Mouse (Mus musculus): ENCODE results near the gene Phospho1.

Gene Phospho1

DNA sequence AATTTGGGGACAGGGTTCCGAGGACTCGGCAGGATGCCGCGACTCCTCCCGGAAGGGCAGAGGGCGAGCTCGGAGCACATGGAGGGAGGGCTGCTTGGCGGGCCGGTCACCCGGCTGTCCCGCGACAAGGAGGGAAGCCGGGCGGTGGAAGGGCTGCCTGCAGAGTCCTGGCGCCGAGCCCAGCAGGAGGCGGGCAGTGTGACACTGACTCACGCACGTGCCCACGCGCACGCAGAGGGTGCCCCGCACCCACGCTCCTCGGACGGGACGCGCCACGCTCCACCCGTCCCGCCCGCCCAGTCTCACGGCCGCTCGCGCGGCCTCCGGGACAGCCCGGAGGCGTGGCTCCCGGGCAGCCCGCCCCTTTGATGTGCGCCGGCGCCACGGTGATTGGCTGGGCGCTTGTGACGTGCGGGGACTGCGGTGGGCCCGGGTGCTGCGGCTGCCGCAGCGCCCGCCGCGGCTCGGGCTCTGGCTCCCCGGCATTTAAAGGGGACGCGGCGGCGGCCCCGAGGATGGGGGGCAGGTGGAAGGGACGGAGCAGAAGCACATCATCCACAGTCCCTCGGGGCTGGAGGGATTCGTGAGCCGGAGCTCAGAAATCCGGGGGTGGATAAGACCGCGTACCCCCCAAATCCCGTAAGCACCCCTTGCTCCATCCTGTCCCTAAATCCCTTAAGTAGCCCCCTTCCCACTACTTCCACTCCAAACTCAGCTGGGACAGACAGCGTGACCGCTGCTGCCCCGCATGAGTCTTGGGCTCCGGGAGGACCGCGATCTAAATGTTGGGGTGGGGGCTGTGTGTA lies at the start of gene Phospho1:
Phospho1 (plus strand) TSS at position 429 of the 806 bp plus-strand sequence.
- DNase-seq = peak; percentile 95

DNA sequence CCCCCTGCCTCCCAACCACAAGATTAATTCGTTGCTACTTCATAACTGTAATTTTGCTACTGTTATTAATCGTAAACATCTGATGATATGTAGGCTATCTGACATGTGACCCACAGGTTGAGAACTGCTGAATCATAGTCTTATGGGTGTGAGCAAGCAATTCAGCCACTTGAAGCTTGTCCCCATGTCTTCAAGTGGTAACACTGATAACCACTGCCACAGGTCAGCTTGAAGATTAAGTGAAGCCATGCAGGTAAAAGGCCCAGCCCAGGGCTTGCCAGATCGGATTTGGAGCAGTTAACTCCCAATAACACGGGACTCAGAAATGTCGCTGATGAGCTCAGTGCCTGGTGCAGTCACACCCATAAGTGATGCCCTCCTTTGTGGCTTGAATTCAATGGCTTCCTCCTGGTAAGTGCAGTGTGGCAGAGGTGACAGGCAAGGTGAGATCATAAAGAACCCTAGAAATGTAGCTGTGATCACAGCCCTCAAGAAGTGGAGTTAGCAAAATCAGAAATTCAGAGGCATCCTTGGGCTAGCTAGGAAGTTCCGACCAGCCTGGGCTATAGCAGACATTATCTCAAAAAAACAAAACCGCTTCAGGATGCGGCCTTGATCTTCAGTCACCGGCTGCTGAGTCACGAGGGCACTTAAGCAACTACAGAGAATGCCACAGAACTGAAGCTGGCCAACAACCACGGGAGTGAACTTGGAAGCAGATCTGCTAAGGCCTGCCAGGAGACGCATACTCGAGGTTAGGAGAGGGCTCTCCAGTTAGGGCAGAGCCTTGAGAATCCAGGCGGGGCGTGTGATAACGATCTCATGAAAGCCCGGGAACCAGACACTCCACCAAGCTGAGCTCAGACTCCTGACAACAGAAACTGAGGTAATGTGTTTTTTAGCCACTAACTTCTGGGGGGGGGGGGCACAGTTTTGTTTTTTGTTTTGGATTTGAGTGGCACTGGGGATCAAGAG lies 46.7 kb upstream of the Phospho1 start:
- no peak for DNase-seq

DNA sequence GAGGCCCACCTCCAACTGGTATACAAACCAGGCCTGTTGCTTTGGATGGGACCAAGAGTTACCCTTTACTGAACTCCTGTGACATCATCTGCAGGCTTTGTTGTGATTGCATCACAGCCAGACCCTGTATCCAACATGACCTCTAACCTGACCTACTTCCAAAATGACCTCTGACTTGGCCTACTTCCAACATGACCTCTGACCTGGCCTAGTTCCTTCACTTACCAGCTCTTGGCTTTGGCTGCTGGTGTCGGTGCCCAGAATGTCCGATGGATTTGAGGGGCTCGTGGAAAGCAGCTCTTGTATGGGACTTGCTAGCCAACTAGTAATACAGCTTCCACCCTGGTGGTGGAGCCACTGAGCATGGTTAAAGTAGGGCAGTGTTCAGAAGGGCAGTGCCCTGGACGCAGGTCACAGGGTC lies 45.5 kb upstream of the Phospho1 start:
- DNase-seq = no peak

DNA sequence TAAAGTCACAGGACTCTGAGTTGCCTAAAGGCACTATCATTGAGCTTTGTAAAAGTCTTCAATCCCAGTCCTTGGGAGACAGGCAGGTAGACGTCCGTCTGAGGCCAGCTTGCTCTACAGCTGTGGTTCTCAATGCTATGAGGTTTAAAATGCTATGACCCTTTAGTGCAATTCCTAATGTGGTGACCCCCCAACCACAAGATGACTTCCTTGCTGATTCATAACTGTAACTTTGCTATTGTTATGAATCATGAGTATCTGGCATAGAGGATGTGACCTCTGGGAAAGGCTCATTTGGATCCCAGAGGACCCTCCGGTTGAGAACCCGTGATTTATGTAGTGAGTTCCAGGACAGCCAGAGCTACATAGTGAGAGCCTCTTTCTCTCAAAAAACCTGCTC lies 44.9 kb upstream of the Phospho1 start:
- no peak for DNase-seq

DNA sequence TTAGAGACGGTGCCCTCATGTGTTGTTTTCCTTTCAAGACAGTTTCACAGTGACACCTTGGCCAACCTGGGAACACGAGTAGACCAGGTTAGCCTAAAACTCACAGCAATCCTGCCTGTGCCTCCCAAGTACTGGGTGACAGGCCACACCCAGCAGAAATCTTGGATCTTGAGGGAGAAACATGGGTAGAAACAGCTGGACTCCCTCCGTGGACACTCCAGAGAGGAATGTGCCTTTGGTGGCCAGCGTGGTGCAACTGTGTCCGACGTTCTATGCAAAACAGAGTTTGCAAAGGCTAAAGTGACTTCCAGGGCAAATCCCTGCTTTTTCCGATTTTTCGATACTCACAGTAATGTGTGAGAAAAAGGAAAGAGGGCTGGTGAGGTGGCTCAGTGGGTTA lies 43.8 kb upstream of the Phospho1 start:
- DNase-seq = no peak

DNA sequence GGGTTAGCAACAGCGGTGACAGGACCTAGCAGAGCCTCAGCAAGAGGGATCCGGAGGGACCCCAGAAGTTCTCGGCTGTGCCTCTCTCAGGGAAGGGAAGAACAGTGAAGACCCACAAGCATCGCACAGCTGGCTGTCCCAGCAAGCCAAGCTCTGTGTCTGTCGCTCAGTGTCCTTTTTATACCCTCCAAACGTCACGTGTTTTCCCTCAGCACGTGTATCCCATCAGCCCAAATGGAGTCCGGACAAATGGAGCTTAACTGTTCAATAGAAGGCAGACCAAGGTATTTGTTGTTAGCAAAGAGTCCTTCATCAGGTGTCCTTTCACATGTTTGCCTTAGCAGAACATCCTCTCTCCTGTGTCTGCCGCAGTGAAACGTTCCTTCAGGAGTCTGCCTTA lies 42.7 kb upstream of the Phospho1 start:
- DNase-seq = no peak

DNA sequence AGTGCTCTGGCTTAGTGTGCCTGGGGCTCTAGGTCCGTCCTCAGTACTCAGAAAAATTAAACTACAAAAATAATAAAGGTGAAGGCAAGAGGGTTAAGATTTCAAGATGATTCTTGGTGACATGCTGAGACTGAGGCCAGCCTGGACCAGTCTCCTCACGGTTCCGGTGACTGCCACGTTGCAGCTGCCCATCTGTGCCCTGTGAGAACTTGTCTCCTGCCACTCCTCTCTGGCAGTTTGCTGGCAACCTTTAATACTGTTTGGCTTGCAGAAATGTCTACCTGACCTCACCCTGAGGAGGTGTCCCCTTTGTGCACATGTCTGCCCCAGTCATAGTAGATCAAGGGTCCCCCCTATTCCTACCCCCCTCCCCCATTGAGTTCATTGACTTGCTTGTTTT lies 40.8 kb upstream of the Phospho1 start:
- no peak for DNase-seq

DNA sequence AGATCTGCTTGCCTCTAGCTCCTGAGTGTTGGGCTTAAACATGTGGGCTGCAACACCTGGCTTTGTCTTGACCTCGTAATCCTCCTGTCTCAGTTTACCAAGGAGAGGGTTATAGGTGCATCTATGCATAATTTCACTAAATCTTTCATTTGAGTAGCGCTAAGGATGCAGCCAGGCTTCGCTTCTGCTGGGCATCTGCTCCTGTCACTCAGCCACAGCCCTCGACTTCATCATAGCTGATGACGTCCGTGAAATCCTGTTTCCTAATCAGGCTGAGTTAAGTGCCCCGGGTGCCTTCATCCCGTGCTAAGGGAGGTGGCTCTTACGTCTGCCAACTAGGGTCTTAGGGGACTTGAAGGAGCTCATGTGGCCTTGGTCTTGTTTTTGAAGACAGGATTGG lies 40.3 kb upstream of the Phospho1 start:
- no peak for DNase-seq

DNA sequence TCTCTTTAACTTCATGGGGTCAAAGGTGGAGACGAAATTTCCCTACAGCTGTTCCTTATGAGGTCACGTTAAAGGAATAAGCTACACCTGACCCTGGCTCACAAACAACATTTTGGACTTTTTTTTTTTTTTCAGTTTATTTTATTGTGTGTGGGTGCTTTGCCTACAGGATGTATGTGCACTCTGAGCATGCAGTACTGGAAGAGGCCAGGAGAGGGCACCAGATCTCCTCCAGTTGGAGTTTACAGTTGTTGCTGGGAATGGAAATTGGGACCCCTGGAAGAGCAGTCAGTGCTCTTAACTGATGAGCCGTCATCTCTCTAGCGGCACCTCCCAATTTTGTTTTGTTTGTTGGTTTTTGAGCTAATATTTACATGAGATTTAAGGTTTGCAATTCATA lies 38.6 kb upstream of the Phospho1 start:
- DNase-seq = no peak

DNA sequence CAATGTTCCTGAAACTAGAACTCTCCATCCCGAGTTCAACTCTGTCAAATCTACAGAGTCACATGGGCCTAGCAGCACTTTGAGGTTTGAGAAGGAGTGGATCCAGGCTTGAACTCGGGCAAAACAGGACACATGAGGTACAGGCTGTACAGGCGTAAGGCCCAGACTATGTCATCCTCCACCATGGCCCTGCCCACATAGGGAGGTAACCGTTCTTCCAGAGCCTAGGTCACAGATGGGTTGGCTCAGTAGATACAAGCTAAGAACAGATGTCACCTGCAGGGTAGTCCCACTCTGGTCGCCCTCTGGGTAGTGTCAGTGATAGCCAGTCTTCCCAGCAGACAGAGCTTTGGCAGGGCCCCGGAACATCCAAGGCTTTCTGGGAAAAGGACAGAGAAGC lies 37.8 kb upstream of the Phospho1 start:
- no peak for DNase-seq

DNA sequence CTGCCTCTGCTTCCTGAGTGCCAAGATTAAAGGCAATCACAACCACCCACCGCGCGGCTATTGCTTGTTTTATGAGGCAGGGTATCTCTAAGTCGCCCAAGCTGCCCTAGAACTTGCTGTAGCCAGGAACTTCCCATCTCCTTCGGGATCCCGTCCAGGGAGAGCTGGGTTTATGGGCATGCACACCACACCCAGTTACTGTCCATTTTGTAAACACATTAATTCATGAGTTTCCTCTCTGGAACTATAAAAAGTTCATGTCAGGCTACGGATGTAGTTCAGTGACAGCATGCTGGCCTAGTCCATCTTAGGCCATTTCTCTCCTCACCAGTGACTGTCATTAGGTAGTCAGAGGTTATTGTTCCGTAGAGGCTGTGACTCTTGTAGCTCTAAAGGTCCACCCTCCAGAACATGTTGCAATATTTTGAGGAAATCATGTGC lies 34.8 kb upstream of the Phospho1 start:
- DNase-seq = no peak

DNA sequence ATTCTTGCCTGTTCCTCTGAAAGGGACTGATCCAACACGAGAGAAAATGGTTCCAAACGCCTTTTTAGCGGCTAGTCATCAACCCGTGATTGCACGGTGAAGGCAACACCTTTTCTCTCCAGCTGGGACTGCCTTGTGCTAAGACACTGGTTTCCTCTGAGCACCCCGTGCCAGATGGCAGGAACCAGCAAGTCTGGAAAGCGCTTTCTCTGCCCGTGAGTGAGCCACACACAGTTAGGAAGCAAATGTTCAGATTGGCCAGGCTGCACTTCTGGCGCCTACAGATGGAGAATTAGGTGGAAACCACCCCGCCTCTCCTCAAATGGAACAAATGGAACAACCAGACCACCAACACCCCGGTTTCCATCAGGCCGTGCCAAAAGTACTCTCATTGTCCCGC lies 32.5 kb upstream of the Phospho1 start:
- DNase-seq = no peak

DNA sequence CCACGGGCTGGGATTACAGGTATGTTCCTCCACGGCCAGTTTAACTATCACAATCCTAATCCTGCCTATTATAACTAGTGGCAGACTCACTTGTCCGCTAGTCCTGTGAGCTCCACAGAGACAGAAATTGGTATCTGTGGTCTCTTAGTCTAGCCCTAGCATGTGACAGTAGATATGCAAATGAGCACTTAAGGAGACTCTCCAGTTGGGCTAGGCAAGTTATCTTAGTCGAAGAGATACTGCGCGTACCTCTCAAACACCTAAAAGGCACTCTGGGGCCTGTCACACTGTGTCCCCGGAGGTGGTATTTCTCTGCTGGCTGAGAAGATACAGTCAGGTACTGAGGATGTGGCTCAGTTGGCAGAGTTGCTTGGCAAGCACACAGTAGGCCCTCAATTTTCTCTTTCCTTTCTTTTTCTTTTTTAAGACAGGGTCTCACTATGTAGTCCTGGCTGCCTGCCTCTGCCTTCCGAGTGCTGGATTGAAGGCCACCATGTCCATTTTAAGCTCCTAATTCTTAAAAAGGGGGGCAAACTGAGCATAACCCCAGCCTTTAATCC lies 31.3 kb upstream of the Phospho1 start:
- DNase-seq = no peak

DNA sequence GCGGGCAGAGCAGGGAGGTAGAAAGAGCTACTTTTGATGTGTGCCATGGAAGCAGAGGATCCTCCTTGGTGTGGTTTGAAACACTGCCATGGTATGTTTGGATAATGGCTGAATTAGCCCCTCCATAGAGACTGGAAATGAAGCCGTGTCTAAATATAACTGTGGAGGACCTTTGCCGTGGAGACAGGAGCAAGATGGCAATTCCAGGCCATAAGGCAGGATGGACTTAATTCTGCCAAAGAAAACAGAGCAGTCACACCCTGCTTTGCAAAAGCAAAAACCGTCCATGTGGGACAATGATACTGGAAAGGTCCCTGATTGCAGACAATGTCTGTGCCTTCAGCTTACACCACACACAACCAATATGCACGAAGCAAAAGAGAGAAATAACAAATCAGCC lies 30.1 kb upstream of the Phospho1 start:
- no peak for DNase-seq

DNA sequence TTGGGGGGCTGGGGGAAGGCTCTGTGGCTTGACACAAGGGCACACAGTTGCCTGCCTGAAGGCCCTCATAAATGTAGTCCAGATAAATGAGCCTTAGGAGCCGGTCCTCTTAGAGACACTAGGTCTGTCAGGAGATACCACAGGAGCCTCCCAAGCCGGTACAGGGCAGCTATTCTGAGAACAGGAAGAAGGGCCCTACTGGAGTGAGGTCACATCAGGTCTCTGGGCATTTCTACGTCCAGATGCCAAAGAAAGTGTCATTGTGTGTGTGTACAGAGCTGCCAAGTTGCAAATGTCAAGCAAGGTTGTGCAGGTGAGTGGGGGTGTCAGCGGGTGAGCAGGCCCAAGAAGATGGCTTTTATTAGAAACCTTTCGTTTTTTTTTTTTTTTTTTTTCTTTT lies 28.7 kb upstream of the Phospho1 start:
- no peak for DNase-seq

DNA sequence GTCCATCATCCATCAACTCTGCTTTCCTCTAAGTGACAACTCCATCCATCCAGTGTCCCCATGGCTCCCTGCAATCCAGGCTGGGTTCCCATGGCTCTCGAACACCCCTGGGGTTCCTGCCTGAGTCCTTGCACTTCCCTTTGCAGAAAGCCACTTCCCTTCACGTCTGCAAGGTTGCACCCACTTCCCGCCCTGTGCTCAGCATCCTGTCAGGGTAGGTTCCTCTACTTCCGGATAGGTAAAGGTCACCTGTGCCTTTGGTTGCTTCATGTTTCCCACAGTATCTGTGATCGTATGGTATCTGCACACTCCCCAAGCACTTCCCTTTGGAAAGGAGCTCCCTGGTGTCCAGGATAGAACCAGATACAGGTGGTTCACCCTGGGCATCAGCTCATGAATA lies 19.3 kb upstream of the Phospho1 start:
- DNase-seq = no peak

DNA sequence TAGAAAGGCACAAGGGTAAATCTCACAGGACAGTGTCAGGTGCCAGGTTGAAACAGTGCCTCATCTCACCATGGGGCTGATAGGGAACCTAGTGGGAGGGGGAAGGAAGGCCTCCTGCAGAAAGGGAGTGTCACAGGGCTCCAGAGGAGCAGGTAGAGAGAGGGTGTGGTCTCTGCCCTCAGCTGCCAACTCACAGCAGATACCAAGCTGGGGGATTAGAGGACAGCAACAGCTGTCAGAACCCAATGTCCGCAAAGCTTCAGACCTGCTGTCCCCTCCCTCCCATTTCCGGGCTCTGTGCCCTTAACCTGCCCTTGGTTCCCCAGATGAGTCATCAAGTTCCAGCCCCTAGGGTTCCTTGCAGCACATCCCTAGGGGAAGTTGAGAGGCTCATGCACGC lies 18.8 kb upstream of the Phospho1 start:
- DNase-seq = no peak

DNA sequence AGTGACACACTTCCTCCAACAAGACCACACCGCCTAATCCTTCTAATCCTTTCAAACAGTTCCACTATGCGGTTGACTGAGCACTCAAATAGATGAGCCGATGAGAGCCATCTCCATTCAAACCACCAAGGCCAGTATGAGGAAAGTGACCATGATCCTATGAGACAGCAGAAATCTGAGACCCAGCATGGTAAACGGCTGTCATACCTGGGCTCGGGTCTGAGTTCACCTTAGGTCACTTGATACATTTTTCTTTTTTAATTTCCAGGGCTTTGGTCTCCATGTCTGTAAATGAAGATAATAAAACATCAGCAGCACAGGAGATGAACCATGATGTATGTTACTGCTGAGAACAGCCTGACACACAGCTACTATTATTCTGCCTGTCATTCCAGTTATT lies 16.4 kb upstream of the Phospho1 start:
- no peak for DNase-seq

DNA sequence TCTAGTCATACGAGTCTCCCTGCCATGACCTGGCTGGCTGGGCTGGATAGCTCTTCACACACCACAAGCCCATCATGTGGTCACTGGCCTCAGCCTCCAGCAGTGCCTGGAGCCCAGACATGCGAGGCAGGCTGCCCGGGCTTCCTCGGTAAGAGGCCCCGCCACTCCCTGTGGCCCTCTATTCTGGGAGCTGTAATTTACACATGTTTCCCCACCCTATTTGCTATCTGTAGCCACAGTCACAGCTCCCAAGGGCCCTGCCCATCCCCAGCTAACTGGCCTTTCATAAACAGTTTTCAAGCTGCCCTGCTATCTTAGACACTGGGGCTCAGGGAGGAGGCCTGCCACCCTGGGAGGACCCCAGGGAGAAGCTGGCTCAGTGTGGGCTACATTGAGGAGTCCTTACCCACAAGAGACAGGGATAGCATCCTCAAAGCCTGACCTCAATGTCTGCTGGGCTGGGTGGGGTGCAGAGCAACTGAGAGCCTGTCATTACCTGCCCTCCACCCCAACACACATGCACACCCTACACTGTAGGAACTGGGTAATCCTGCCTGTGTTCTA lies 15.8 kb upstream of the Phospho1 start:
- no peak for DNase-seq

DNA sequence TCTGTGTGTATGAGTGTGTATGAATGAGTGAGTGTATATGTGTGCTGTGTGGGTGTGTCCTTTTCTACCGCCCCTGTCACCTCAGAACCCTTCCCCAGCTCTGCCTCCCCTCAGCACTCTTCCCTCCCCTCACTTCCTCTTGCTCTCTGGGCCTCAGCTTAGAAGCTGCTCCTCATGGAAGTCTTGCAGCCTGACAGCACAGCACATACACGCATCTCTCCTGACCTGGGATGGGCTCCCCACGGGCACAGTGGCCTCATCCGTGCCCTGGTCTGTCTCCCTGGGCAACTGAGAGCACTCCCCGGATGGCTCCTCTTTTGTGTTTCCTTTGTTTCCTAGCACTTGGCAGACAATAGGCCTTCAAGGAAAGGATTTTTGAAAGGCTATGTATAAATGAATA lies 14.7 kb upstream of the Phospho1 start:
- no peak for DNase-seq

DNA sequence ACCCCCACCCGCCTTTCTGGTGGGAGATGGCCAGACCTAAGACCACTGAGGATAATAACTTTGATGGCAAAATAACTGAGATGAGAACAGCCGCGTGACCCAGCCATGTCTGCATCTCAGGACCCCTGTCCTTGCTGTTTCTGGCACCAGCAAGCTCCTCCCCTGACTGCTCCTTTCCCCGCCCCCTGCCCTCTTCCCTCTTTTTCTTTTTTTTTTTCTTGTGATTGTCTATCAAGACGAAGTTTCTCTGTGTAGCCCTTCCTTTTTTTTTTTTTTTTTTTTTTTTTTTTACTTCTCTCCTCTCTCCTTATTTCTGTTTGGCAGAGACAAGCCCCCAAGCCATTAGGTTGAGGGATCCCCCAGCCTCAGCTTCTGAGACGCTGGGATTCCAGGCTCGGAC lies 13.5 kb upstream of the Phospho1 start:
- DNase-seq = no peak

DNA sequence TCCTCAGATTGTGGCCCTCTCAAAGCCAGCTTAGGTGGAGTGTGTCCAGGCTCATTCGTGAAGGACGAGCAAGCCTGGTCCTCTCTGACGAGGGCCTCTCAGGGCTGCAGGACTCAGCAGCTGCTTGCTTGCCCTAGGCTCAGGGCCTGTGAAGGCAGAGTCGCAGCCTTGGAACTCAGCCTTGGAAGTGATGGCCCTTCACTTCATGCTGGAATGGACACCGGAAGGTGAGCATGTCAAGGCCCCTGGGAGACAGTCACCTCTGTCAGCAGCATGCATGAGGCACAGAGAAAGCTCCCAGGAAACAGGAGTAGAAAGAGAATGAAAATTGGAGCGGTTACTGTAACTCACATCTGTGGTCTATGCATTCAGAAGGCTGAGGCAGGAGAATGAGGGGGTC lies 12.6 kb upstream of the Phospho1 start:
- no peak for DNase-seq

DNA sequence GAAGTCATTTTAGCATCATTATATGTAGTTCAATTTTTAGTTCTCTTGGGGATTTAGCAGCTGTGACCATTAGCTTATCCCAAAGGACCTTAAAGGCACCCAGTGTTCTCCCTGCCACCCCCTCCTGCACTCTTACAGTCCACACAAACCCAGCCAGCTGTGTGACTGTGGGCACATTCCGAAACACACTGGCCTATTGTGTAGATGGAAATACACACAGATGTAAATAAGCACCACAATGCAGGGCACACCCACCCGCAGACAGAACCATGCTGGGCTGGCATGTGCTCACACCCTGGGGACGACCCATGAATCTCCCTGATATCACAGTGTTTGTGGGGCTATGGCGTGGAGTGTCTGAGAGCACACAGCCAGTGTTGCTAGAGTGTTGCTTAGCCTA lies 12.1 kb upstream of the Phospho1 start:
- no peak for DNase-seq
